Mouse (Mus musculus) hematopoietic stem cell, adult 5-6 weeks (primary cell): Measurements from ENCODE around the gene Shisal2b. TPM values are rescaled to one million over a fixed set of nuclear protein-coding genes. Genes with fewer than 3 reads are reported as not detected.
A peak's percentile ranks its signal among the peaks of the same experiment; 100 is the strongest.
"Not testable (repeated sequence)": the region's sequence is repeated elsewhere in the genome, so short reads cannot be mapped to it uniquely, and the experiment has no call there.

ENCODE experiments used
- ATAC-seq, 2 experiments: fragments of 125-278 bp in 1 of 2; replicated peaks in 1 of 2; 2 replicates each; pipeline ENCODE4 v1.8.0; 2016 to 2017; ENCODE audit warnings: inconsistent platforms in 2 of 2, mild to moderate bottlenecking in 2 of 2, moderate number of reproducible peaks in 2 of 2, low read depth in 1 of 2, moderate TSS enrichment in 1 of 2; ENCODE audit not compliant: low FRiP score in 2 of 2, poor library complexity in 2 of 2, severe bottlenecking in 2 of 2, insufficient read depth in 1 of 2, low TSS enrichment in 1 of 2
- total RNA-seq: library from RNA; stranded (forward); fragments of 172-1452, 232-1000 nt; gene quantifications from 2 replicates; pipeline ENCODE4 v1.2.3, GENCODE M21; 2017

Shisal2b gene
- total RNA-seq = not detected in 2 replicates

GRCm38 (mm10) chr13:104863127-104863979 lies at the start of gene Shisal2b:
Gene Shisal2b, minus strand, starts transcription at chr13:104863893.
- ATAC-seq = peak; percentile 97 to 98

- ATAC-seq = not testable (repeated sequence)
Observed at GRCm38 (mm10) chr13:104911626-104912025, 47.9 kb upstream of the Shisal2b start.

GRCm38 (mm10) chr13:104911006-104911405 lies 47.3 kb upstream of the Shisal2b start:
- not testable (repeated sequence) for ATAC-seq

- ATAC-seq = no peak
Observed at GRCm38 (mm10) chr13:104908691-104909090, 45.0 kb upstream of the Shisal2b start.

GRCm38 (mm10) chr13:104894771-104895170 lies 31.1 kb upstream of the Shisal2b start:
- ATAC-seq = no peak

GRCm38 (mm10) chr13:104892337-104892736 lies 28.6 kb upstream of the Shisal2b start:
- no peak for ATAC-seq

- ATAC-seq = no peak
Observed at GRCm38 (mm10) chr13:104886308-104887032, 22.8 kb upstream of the Shisal2b start.

- no peak for ATAC-seq
Observed at GRCm38 (mm10) chr13:104883566-104884249, 20.0 kb upstream of the Shisal2b start.

GRCm38 (mm10) chr13:104878508-104878907 lies 14.8 kb upstream of the Shisal2b start:
- ATAC-seq = no peak

GRCm38 (mm10) chr13:104869907-104870306 lies 6.2 kb upstream of the Shisal2b start:
- no peak for ATAC-seq

GRCm38 (mm10) chr13:104866726-104867125 lies 3.0 kb upstream of the Shisal2b start:
- no peak for ATAC-seq

GRCm38 (mm10) chr13:104853645-104854044 lies 10.0 kb downstream of the Shisal2b start:
- no peak for ATAC-seq

GRCm38 (mm10) chr13:104843295-104844089 lies 20.2 kb downstream of the Shisal2b start:
- no peak for ATAC-seq

GRCm38 (mm10) chr13:104841937-104842336 lies 21.8 kb downstream of the Shisal2b start:
- no peak for ATAC-seq

- ATAC-seq = no peak
Observed at GRCm38 (mm10) chr13:104837628-104838027, 26.1 kb downstream of the Shisal2b start.

GRCm38 (mm10) chr13:104832811-104833210 lies 30.9 kb downstream of the Shisal2b start:
- ATAC-seq = no peak

GRCm38 (mm10) chr13:104825470-104825869 lies 38.2 kb downstream of the Shisal2b start:
- ATAC-seq = no peak
